Mouse (Mus musculus): ENCODE data around the gene Ndufb5.
"Not testable (repeated sequence)": the region's sequence is repeated elsewhere in the genome, so short reads cannot be mapped to it uniquely, and the experiment has no call there.

The Ndufb5 gene
- long read RNA-seq, experiment 1, transcript Ndufb5-204 (6 exons, 1,079 nt), result major isoform, 361 of 370 reads
- long read RNA-seq, experiment 1, partial matches to known transcripts, result 1 of 370 reads
- long read RNA-seq, experiment 1, other reads (novel, unspliced or antisense), result 7 of 370 reads
- long read RNA-seq, experiment 2, transcript Ndufb5-204 (6 exons, 1,079 nt), result major isoform, 353 of 370 reads
- long read RNA-seq, experiment 2, partial matches to known transcripts, result 0 of 370 reads
- long read RNA-seq, experiment 2, other reads (novel, unspliced or antisense), result 15 of 370 reads

DNA sequence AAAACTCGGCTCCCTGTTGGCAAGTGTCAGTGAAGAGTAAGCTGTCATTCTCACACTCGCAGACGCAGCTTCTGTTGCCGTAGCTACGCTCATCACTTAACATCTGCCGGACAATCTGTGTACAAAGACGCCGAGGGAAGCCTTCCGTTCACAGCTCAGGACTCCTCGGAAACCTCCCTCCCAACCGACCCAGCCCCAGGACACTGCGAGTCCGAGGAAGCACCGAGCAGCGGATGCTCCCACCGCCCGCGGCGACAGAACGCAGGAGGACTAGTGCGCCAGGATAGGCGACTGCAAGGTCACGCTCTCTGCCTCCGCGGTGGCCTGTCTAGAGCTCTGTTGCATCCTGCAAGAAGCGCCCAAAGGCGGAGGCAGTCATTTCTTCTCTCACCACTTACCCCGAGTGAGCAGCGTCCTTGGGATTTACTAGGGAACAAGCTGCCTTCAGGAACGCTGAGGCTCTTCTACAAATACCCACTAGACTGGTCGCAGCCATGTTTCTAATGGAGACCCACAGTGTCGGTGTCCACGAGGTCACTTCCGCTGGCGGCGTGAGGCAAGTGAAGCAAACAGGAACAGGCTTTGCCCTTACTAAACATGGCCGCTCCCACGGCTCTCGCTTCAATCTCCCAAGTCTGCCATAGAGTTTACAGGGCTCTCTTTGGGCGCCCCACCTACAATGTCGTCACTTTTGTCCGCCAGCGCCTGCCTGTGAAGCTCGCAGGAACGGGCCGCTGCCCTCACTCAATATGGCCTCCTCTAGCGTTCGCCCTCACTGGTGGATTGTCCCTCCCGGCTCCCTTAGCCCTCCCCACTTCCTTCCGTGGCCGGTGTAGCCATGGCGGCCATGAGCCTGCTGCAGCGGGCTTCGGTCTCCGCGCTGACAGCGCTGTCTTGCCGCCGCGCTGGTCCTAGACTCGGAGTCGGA is at the start of gene Ndufb5:
Gene Ndufb5, plus strand, starts transcription at position 747 of the 928 bp plus-strand sequence.
- intact Hi-C loops (cut with DNase I), result no loop called here

DNA sequence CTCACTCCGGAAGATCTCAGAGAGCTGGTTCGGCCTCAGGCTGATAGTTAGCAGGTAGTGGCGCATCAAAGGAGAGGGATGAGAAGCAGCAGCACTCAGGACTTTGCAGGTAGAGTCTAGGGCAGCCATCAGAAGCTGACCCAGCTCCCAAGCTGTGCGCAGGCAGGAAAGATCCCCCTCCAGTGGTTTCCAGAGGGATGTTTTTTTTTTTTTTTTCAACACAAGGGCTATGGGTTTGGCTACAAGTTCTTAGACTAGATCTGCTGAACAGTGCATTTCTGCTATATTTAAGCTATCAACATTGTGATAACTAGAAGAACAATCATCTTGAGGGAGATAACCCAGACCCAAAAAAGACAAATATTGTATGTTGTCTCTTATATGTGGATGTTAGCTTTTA is 49.6 kb upstream of the Ndufb5 start:
- intact Hi-C loops (cut with DNase I), result no loop called here

DNA sequence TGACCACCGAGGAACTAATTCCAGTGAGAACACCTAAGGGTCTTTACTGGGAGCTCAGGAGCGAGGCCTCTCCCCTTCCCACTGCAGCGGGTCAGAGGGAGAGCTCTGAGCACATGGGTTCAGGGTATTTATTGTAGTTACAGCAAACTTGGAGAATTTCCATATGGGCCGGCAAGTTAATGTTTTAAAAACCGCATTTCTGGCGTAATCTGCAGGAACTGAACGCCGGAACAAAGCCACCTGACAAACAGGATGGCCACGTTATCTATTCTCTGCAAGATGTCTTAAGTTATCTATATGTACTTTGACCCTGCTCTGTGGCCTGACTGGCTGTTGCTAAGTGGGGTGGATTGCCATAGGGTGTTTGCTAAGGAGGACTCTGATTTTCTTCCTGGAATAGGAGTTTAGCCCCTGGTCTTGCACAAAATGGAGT is 47.2 kb upstream of the Ndufb5 start:
- intact Hi-C loops (cut with DNase I), result no loop called here

DNA sequence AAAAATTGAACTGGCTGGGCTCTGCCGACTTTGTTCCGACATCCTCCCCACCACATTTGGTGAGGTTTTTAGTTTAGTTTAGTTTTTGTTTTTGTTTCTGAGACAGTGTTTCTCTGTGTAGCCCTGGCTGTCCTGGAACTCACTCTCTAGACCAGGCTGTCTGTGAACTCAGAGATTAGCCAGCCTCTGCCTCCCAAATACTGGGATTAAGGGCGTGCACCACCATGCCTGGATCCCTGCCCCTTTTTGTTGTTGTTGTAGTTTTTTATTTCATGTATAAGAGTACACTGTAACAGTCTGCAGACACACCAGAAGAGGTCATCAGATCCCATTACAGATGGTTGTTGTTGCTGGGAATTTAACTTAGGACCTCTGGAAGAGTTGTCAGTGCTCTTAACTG is 46.8 kb upstream of the Ndufb5 start:
- intact Hi-C loops (cut with DNase I), result loop anchor here (5.0 to 10.0 kb wide), 2 partner anchors 43 to 355 kb away; no protein-coding TSS in a partner anchor

DNA sequence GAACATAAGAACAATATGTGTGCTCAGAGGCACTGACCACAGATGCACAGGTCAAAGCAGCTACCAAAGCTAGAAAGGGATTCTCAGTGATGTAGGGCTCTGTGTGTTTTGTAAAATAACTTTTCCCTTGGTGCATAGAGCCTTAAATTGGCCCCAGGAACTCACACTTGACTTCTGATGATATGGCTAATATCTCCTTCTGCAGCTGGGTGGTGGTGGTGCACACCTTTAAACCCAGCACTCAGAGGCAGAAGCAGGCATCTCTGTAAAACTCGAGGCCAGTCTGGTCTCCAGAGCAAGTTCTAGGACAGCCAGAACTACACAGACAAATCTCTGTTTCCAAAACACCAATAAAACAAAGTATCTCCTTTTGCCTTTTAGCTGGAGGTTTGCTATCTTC is 45.9 kb upstream of the Ndufb5 start:
- intact Hi-C loops (cut with DNase I), result loop anchor here (5.0 to 10.0 kb wide), 2 partner anchors 44 to 356 kb away; no protein-coding TSS in a partner anchor

DNA sequence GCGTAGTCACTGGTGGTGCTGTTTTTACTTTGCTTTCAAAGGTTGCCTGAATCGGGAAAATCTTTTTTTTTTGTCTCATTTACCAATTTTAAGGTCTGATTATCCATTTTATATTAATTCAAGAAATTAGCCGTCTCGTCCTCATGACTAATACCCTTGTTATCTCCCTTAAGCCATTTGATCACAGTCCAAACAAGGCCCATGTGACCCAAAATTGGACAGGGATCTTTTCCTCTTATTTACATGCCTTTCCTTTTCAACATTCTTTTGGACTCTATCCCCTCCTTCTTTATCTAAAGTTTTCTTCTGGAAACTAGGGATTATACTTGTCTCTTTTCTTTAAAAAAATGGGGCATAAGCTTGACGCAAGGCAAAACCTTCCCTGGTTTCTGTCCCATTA is 44.9 kb upstream of the Ndufb5 start:
- intact Hi-C loops (cut with DNase I), result loop anchor here (5.0 to 10.0 kb wide), 2 partner anchors 45 to 357 kb away; no protein-coding TSS in a partner anchor

DNA sequence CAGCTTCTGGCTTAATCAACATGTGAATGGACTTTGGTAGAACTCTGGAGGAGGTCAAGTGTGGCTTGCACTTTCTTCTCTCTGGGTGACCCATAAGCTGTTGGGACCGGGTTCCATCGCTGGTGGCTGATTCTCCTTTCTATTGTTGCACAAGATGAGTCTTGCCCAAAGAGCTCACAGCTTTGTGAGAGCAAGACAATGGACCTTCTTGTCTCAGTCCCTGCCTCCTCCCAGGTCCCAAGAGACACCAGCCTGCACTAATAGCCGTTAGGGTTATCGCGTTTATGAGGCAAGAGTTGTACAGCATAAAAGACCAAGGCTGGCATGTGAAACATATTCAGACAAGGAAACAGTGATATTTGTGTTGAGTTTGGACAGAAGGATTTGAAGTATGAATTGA is 42.6 kb upstream of the Ndufb5 start:
- intact Hi-C loops (cut with DNase I), result loop anchor here (5.0 to 10.0 kb wide), 2 partner anchors 47 to 359 kb away; no protein-coding TSS in a partner anchor

DNA sequence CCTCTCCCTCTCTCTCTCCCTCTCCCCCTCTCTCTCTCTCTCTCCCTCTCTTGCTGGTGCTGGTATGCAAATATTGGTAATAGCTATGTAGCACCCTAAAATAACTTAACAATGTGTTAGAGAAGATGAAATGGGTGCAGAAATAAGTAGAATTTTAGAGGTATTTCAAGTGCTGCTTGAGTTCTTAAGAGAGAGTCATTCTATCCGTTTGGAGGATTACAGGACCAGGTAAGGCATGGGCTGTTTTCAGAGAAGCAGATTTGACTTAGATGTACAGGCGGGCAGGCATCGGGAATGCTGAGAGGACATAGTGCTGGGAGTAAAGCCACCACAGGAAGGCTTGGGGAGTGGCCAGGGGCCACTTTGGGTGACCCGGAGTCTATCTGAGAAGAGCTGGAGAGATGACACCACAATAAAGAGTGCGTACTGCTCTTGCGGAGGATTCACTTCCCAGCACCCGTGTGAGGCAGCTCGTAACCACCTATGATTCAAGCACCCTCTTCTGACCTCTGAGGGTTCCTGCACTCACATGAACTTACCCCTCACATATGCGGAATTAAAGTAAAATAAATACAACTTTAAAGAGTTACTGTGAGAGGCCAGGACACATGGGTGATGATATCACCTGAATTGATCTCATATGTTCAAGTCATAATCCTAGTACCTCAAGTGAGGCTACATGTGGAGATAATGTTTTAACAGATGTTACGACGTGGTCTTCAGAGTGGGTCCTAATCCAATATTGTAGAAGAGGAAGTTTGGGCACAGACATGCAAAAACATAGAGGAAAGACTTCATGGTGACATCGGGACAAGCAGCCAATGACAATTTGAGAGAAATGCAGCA is 41.8 kb upstream of the Ndufb5 start:
- intact Hi-C loops (cut with DNase I), result loop anchor here (5.0 to 10.0 kb wide), 2 partner anchors 48 to 360 kb away; no protein-coding TSS in a partner anchor

DNA sequence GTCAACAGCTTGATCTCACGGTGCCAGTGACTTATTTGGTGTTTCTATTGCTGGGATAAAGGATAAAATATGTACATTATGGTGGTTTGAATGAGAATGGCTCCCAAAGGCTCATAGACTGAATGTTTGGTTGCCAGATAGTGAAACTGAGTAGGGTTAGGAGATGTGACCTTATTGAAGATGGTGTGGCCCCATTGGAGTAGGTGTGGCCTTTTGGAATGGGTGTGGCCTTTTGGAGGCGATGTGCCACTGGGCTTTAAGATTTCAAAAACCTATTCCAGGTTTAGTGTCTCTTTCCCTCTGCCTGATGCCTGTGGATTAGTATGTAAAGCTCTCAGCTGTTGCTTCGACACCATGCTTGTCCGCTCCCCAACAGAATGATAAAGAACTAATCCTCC is 41.2 kb upstream of the Ndufb5 start:
- intact Hi-C loops (cut with DNase I), result loop anchor here (10.0 kb wide), 1 partner anchor 361 kb away; no protein-coding TSS in a partner anchor

DNA sequence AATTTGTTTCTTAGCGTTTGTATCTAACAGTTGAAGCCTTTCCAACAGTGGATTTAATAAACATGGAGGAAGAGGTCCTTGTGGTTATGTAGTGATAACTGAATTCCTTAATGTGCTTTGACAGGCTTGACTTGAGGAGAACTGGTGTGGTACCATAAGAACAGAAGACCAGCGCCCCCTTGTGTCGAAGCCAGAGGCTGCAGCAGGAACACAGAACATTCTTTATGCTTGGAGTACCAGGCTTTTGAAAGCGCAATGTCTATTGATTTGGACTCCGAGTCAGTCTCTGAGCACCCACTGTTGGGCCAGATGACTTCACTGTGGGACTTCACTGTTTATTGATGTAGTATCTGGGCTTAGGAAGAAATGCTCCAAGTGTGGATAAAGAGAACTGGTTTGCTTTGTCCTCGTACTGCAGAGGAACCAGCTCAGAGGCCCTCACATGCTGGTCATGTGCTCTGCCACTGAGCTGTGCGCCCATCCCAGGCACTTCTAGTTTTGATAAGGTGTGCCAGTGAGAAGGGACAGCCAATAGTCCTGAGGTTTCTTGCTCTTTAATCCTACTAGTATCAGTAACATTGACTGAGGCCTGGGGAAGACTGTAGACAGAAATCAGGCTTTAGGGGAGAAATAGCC is 38.4 kb upstream of the Ndufb5 start:
- intact Hi-C loops (cut with DNase I), result loop anchor here (1.0 to 10.0 kb wide), 2 partner anchors 88 to 364 kb away; no protein-coding TSS in a partner anchor

DNA sequence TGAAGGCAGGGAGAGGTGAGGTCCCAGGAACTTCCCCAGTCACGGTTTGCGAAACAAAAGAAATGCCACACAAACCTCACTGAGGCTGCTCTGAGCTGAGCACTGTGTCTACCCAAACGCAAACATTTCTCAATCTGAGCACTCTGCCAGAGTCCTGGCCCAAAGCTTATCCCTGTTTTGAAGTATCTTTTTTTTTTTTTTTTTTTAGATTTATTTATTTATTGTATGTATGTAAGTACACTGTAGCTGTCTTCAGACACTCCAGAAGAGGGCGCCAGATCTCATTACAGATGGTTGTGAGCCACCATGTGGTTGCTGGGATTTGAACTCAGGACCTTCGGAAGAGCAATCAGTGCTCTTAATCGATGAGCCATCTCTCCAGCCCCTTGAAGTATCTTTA is 32.8 kb upstream of the Ndufb5 start:
- intact Hi-C loops (cut with DNase I), result not testable (repeated sequence)

DNA sequence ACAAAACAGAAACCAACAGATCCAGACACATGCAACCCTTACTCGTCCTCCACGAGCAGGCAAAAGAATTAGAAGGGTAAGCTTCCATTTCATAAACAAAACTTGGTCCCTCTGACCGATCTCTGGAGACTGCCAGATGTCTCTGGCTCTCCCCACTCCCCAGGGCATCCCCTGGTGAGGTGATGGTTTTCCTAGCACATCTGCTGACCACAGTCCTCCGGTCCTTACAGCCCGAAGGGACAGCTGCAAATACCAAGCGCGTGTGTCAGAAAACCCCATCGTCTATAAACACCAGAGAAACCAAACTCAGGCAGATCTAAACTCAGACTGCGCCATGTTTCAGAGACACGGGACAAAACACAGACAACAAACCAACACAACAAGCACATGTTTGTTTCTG is 32.2 kb upstream of the Ndufb5 start:
- intact Hi-C loops (cut with DNase I), result not testable (repeated sequence)

DNA sequence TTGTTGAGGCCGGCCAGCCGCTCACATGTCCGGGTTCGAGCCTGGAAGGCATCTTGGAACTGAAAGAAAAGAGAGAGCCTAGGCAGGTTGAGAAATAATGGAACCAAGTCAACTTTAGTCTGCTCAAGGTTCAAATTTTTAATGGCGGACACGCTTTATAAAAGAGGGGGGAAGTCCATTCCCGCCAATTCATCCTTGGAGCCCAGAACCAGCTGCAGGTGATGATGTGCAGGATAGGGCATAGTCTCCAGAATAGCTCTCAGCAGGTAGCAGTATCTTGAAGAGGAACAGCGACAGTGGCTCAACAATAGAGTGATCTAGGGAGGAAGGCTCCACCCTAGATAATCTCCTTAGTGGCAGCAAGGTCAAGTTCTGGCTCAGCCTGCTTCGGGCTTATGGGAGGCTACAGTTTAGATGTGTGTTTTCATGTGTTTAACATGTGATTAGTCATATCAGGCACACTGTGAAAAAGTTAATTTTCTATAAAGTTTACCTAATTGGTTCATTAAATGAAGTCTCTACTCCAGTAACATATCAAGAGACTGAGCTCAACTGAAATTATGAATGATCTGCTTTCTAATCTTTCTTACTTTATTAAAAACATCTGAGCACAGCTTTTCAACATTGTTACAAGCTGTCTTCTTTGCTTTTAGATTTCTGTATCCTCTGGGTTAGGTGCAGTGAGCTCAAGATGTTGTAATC is 31.0 kb upstream of the Ndufb5 start, which contains the start of gene Actl6a:
Gene Actl6a, plus strand, starts transcription at position 652 of the 702 bp plus-strand sequence.
- intact Hi-C loops (cut with DNase I), result not testable (repeated sequence)

DNA sequence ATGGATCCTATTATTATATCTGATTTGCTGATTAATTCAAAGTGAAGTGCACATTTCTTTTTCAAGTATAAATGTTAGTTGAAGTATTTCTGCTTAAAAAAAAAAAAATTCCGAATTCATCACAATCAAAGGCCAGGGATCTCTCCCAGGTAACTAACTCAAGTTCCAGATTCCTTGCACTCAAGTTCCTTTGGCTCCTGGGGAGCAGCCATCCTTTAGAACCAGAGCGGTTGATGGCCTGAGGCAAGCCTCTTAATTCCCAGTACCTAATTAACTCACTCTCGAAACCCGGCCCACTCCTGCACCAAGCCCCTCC is 28.8 kb upstream of the Ndufb5 start:
- intact Hi-C loops (cut with DNase I), result no loop called here

DNA sequence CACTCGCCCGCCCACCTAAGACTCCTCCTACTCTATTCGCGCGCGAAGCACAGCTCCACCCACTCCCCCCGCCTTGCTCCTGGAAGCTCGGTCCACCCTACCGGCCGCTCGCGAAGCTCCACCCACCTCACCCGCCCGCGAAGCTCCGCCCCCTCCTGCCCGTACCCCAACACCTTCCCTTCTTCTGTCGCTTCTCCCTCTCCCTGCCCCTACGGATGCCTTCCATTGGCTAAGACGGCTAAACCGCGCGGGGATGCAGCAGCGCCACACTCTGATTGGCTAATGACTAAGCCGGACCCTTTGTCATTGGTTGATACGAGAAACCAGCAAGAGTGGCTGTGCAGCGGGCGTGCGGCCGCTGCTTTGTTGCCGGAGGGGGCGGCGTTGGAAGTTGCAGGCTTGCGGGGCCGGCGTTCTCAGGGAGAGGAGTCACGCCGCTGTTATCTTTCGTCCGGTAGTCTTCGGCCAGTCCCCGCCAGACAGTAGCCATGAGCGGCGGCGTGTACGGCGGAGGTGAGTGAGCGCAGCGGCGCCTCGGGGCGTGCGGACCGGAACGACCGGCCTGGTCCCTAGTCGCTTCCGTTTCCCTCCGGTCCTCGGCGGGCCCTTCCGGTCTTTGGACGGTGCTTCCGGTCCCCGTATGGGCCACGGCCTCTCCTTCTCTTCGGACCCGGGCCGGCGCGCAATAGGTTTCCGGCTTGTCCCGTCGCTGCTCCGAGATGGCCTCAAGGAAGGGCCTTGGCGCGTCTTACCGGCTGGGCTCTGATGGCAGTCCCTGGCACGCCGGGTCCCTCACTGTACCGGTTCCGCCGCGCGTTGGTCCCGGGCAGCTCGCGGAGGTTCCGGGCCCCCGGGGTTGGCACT is 28.2 kb upstream of the Ndufb5 start:
- intact Hi-C loops (cut with DNase I), result no loop called here

DNA sequence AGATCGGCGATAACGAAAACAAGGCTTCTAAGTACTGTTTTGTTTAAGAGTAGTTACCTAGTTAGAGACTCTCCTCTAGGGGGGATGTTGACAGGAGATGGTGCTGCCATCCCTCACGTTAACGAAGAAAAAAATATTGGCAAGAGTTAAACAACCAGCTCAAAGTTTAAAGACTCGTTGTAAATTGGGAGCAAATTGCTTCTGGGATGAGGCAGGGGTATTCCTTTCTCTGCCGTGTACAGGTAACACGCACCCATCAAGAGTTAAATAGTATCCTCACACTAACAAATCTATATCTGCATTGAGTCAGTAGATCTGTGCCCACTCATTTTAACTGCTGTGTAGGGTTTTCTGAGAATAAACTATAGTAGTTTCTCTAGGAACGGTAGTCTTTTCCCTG is 27.4 kb upstream of the Ndufb5 start:
- intact Hi-C loops (cut with DNase I), result no loop called here

DNA sequence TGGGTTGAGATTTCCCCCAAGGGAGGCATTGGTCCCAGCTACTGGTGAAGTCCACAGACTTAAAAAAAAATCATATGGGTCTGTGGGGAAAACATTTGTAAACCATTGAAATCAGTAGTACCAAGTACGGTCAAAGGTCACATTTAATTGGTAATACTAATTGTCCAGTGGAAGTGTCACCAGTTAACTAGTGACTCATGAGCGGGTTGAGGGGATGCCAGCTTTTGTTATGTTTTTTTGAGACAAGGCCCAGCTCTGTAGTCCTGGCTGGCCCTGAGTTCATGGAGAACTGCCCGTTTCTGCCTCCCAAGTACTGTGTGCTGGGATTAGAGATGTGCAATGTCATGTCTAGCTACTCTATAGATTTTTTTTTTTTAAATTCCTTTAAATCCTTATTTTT is 23.1 kb upstream of the Ndufb5 start:
- intact Hi-C loops (cut with DNase I), result no loop called here

DNA sequence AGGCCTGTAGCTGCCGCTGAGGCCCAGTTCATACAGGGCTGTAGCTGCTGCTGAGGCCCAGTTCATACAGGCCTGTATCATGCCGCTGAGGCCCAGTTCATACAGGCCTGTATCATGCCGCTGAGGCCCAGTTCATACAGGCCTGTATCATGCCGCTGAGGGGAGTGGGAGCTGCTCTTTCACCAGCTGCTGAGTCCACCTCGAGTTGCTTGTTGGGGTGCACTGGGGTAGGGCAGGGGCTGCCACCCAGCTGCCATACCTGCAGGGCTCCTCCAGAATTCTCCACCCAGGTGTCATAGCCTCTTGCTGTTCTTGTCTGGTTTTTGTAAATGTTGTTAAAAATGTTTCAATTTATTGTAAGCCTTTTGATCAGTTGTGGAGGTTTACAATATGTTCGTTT is 19.4 kb upstream of the Ndufb5 start:
- intact Hi-C loops (cut with DNase I), result not testable (repeated sequence)

DNA sequence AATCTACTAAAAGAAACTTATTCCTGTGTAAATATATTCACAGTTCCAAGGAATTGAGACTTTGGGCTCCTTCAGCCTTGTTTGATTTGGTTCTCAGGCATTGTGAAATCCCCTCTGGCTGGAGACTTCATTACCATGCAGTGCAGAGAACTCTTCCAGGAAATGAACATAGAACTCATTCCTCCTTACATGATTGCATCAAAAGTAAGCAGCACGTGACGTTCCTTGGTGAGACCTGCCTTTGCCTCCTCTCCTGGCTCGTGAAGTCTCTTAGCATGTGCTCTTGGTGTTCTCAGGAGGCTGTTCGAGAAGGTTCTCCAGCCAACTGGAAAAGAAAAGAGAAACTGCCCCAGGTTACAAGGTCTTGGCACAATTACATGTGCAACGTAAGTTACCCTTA is 18.5 kb upstream of the Ndufb5 start:
- intact Hi-C loops (cut with DNase I), result no loop called here
